Mouse (Mus musculus): Measurements from ENCODE around the gene Foxo6.

GRCm38 (mm10) chr4:120262206-120262605 lies 24.9 kb downstream of the Foxo6 start:
- no peak for TF ChIP-seq CTCF (IDR thresholded peaks at IDR 0.05; ENCODE audit: control insufficient read depth, insufficient read depth, insufficient replicate concordance, low read depth, low read length)
- TF ChIP-seq POLR2A (IDR thresholded peaks at IDR 0.05; ENCODE audit: control insufficient read depth, low read depth, low read length): no peak

All from testis, adult 2 months (tissue).